Mouse (Mus musculus): ENCODE data around the gene Tbc1d2b.

GRCm38 (mm10) chr9:90201541-90201940 lies 69.1 kb downstream of the Tbc1d2b start:
- TF ChIP-seq CTCF (IDR thresholded peaks at IDR 0.05; ENCODE audit: borderline replicate concordance, insufficient read depth, low read length), result no peak
- no peak for TF ChIP-seq POLR2A (IDR thresholded peaks at IDR 0.05; ENCODE audit: low read depth, low read length)
